Mouse (Mus musculus) neural tube, embryonic 11.5 days (tissue): ENCODE data around the gene Stom. TPM values are rescaled to one million over a fixed set of nuclear protein-coding genes. Genes with fewer than 3 reads are reported as not detected.

ENCODE experiments used
- ATAC-seq: fragments of 200-750 bp; cut with Nextera tagmentation; 2 replicates; pipeline ENCODE4 v1.8.0; 2017; ENCODE audit warnings: moderate number of reproducible peaks, mild to moderate bottlenecking, moderate TSS enrichment, moderate library complexity; ENCODE audit not compliant: insufficient read depth, low FRiP score, low TSS enrichment
- DNase-seq: peaks from one replicate; pipeline ENCODE4 v3.0.0-alpha.2; 2015; ENCODE audit warnings: low spot score
- H3K27ac ChIP-seq: fragments of 300-500 bp; sonication (generic); 2 replicates; pipeline ENCODE4 v1.5.1; 2014; ENCODE audit warnings: low read depth, mild to moderate bottlenecking, low read length
- H3K27me3 ChIP-seq: fragments of 300-500 bp; sonication (generic); 2 replicates; pipeline ENCODE4 v1.6.1; 2014; ENCODE audit warnings: mild to moderate bottlenecking, low read length, mixed read lengths; ENCODE audit not compliant: control insufficient read depth, insufficient read depth
- H3K36me3 ChIP-seq: fragments of 300-500 bp; sonication (generic); 2 replicates; pipeline ENCODE4 v1.6.1; 2014; ENCODE audit warnings: mild to moderate bottlenecking, low read length, moderate library complexity, mixed read lengths; ENCODE audit not compliant: control insufficient read depth, insufficient read depth
- H3K4me1 ChIP-seq: fragments of 300-500 bp; sonication (generic); 2 replicates; pipeline ENCODE4 v1.6.1; 2014; ENCODE audit warnings: low read length, mixed read lengths; ENCODE audit not compliant: control insufficient read depth, insufficient read depth
- H3K4me2 ChIP-seq: fragments of 300-500 bp; sonication (generic); 2 replicates; pipeline ENCODE4 v1.6.1; 2014; ENCODE audit warnings: low read depth, mild to moderate bottlenecking, moderate library complexity
- H3K4me3 ChIP-seq: fragments of 300-500 bp; sonication (generic); 2 replicates; pipeline ENCODE4 v1.5.1; 2014; ENCODE audit warnings: low read depth, low read length
- H3K9ac ChIP-seq: fragments of 300-500 bp; sonication (generic); 2 replicates; pipeline ENCODE4 v1.6.1; 2014; ENCODE audit warnings: mild to moderate bottlenecking, low read length
- H3K9me3 ChIP-seq: fragments of 300-500 bp; sonication (generic); 2 replicates; pipeline ENCODE4 v1.6.1; 2016; ENCODE audit warnings: low read length; ENCODE audit not compliant: control insufficient read depth
- WGBS: fragments of 180-500 bp; shearing (Covaris S2); extraction: QIAGEN DNeasy Blood & Tissue Kit; methylation state at CpG from one replicate; pipeline ENCODE4 v1.1.7; 2014; 5-methylcytosine and 5-hydroxymethylcytosine counted together
- polyA plus RNA-seq: library from polyadenylated mRNA; unstranded; fragments of >200 nt; fragmentation: Nextera tagmentation; extraction: Ambion mirVana; gene quantifications from 2 replicates; pipeline ENCODE4 v1.2.1, GENCODE M21; 2014

The Stom gene
- 15.3 and 15.5 TPM in 2 replicates for polyA plus RNA-seq

- 0 out of 2 replicates have a peak, but pooled peaks cover 4% of the 10 kb centered on the region for H3K27me3 ChIP-seq
- peak within 1 kb of the TSS; percentile 76 for H3K4me3 ChIP-seq
- WGBS: under 1% methylated on average over 45 of the region's 45 CpGs
- peak within 1 kb of the TSS; percentile 98 for H3K4me2 ChIP-seq
- DNase-seq (peak; percentile 99), ATAC-seq (peak; percentile 99)
- H3K9ac ChIP-seq: peak within 1 kb of the TSS; percentile 76
- no peaks in the 10 kb centered on the region for H3K36me3 ChIP-seq
- peak within 1 kb of the TSS; percentile 54; the same call in 1 of the 2 replicates for H3K27ac ChIP-seq
- H3K4me1 ChIP-seq: peaks cover 2% of the 10 kb centered on the region; the same call in 1 of the 2 replicates
- H3K9me3 ChIP-seq: no peaks in the 10 kb centered on the region
Observed at GRCm38 (mm10) chr2:35336388-35337280, at the start of gene Stom. TSS of gene Stom (minus strand) at chr2:35336976.

- Histone ChIP-seq H3K36me3 (no peaks in the 10 kb centered on the region), H3K9me3 (no peaks in the 10 kb centered on the region), H3K9ac (no peak overlapping the region), H3K4me3 (no peak overlapping the region), H3K4me2 (no peak overlapping the region), H3K27ac (no peak overlapping the region), H3K27me3 (no peaks in the 10 kb centered on the region), H3K4me1 (no peaks in the 10 kb centered on the region)
- DNase-seq: no peak
- ATAC-seq: no peak
- WGBS: 65% methylated on average over 9 of the region's 9 CpGs
Observed at GRCm38 (mm10) chr2:35385441-35385871, 48.7 kb upstream of the Stom start.

- Histone ChIP-seq H3K27ac (no peak overlapping the region), H3K9me3 (no peaks in the 10 kb centered on the region), H3K36me3 (no peaks in the 10 kb centered on the region), H3K9ac (no peak overlapping the region), H3K4me2 (no peak overlapping the region), H3K27me3 (no peaks in the 10 kb centered on the region), H3K4me1 (no peaks in the 10 kb centered on the region), H3K4me3 (no peak overlapping the region)
- DNase-seq (no peak), ATAC-seq (no peak)
- WGBS: 80% methylated on average over 9 of the region's 9 CpGs
Observed at GRCm38 (mm10) chr2:35379306-35379705, 42.5 kb upstream of the Stom start.

- Histone ChIP-seq H3K4me3 (no peak overlapping the region), H3K9me3 (no peaks in the 10 kb centered on the region), H3K27me3 (no peaks in the 10 kb centered on the region), H3K36me3 (no peaks in the 10 kb centered on the region), H3K27ac (no peak overlapping the region), H3K4me1 (no peaks in the 10 kb centered on the region), H3K4me2 (no peak overlapping the region), H3K9ac (no peak overlapping the region)
- WGBS: 71% methylated on average over 6 of the region's 6 CpGs
- ATAC-seq (no peak), DNase-seq (no peak)
Observed at GRCm38 (mm10) chr2:35377600-35377999, 40.8 kb upstream of the Stom start.

GRCm38 (mm10) chr2:35373003-35373402, 36.2 kb upstream of the Stom start:
- ATAC-seq (no peak), DNase-seq (peak; percentile 40)
- no peaks in the 10 kb centered on the region for H3K9me3 ChIP-seq
- H3K9ac ChIP-seq: no peak overlapping the region
- H3K4me1 ChIP-seq: no peaks in the 10 kb centered on the region
- H3K4me2 ChIP-seq: no peak overlapping the region
- H3K27me3 ChIP-seq: no peaks in the 10 kb centered on the region
- H3K36me3 ChIP-seq: no peaks in the 10 kb centered on the region
- H3K27ac ChIP-seq: no peak overlapping the region
- 15% methylated on average over 3 of the region's 3 CpGs for WGBS
- no peak overlapping the region for H3K4me3 ChIP-seq

GRCm38 (mm10) chr2:35370686-35371085, 33.9 kb upstream of the Stom start:
- DNase-seq (no peak), ATAC-seq (no peak)
- Histone ChIP-seq H3K27ac (no peak overlapping the region), H3K27me3 (no peaks in the 10 kb centered on the region), H3K4me3 (no peak overlapping the region), H3K4me1 (no peaks in the 10 kb centered on the region), H3K36me3 (no peaks in the 10 kb centered on the region), H3K4me2 (no peak overlapping the region), H3K9ac (no peak overlapping the region), H3K9me3 (no peaks in the 10 kb centered on the region)

- WGBS: 91% methylated on average over 2 of the region's 2 CpGs
- DNase-seq: no peak
- Histone ChIP-seq H3K4me3 (no peak within 1 kb of the TSS), H3K9me3 (no peaks in the 10 kb centered on the region), H3K4me1 (no peaks in the 10 kb centered on the region), H3K9ac (no peak within 1 kb of the TSS), H3K27me3 (no peaks in the 10 kb centered on the region), H3K4me2 (no peak within 1 kb of the TSS), H3K27ac (no peak within 1 kb of the TSS), H3K36me3 (no peaks in the 10 kb centered on the region)
- ATAC-seq: no peak
Observed at GRCm38 (mm10) chr2:35367629-35368028, 30.9 kb upstream of the Stom start, which contains the start of gene 4930568D16Rik. TSS of gene 4930568D16Rik (minus strand) at chr2:35367729.

- no peak for DNase-seq
- no peak overlapping the region for H3K27ac ChIP-seq
- no peaks in the 10 kb centered on the region for H3K9me3 ChIP-seq
- no peaks in the 10 kb centered on the region for H3K27me3 ChIP-seq
- H3K9ac ChIP-seq: no peak overlapping the region
- ATAC-seq: no peak
- H3K4me2 ChIP-seq: no peak overlapping the region
- no peaks in the 10 kb centered on the region for H3K36me3 ChIP-seq
- WGBS: 65% methylated on average over 5 of the region's 5 CpGs
- no peak overlapping the region for H3K4me3 ChIP-seq
- no peaks in the 10 kb centered on the region for H3K4me1 ChIP-seq
Observed at GRCm38 (mm10) chr2:35349184-35349583, 12.4 kb upstream of the Stom start.

GRCm38 (mm10) chr2:35345984-35346383, 9.2 kb upstream of the Stom start:
- Histone ChIP-seq H3K9ac (no peak overlapping the region), H3K27ac (no peak overlapping the region), H3K36me3 (no peaks in the 10 kb centered on the region), H3K4me2 (no peak overlapping the region), H3K4me1 (no peaks in the 10 kb centered on the region), H3K27me3 (no peaks in the 10 kb centered on the region), H3K9me3 (no peaks in the 10 kb centered on the region), H3K4me3 (no peak overlapping the region)
- ATAC-seq (no peak), DNase-seq (no peak)
- 81% methylated on average over 2 of the region's 2 CpGs for WGBS
